Mouse (Mus musculus): ENCODE data around the gene Ipo4. TPM values are rescaled to one million over a fixed set of nuclear protein-coding genes. Genes with fewer than 3 reads are reported as not detected.

The Ipo4 gene
- polyA plus RNA-seq (2015; fragmentation: Nextera tagmentation; extraction: Ambion mirVana) = 72.5 and 78.7 TPM in 2 replicates

GRCm38 (mm10) chr14:55635523-55636007, at the start of gene Ipo4:
TSS of gene Ipo4 (minus strand) at chr14:55635957.
- H3K27me3 ChIP-seq (ENCODE audit: control insufficient read depth, insufficient read depth, low read depth, low read length) = no peaks in the 10 kb centered on the region
- 1% methylated on average over 33 of the region's 33 CpGs for WGBS
- H3K4me1 ChIP-seq (replicated peaks; ENCODE audit: control insufficient read depth, insufficient read depth, low read length) = peaks cover 5% of the 10 kb centered on the region; the same call in 1 of the 2 replicates
- no peaks in the 10 kb centered on the region for H3K9me3 ChIP-seq (ENCODE audit: control insufficient read depth, low read length)
- ATAC-seq (ENCODE audit: low read depth) = peak; percentile 94
- H3K4me2 ChIP-seq (ENCODE audit: low read depth, low read length) = peak within 1 kb of the TSS; percentile 86
- H3K36me3 ChIP-seq (ENCODE audit: control insufficient read depth, insufficient read depth, low read length) = peaks cover 58% of the 10 kb centered on the region
- H3K9ac ChIP-seq (ENCODE audit: low read length) = peak within 1 kb of the TSS; percentile 76
- peak within 1 kb of the TSS; percentile 69 for H3K4me3 ChIP-seq (ENCODE audit: low read length)
- H3K27ac ChIP-seq (ENCODE audit: low read length) = peak within 1 kb of the TSS; percentile 69

- Histone ChIP-seq H3K27ac (ENCODE audit: low read length) (peak overlapping the region; percentile 90), H3K4me2 (ENCODE audit: low read depth, low read length) (peak overlapping the region; percentile 74), H3K36me3 (ENCODE audit: control insufficient read depth, insufficient read depth, low read length) (peaks cover 19% of the 10 kb centered on the region), H3K9ac (ENCODE audit: low read length) (peak overlapping the region; percentile 78), H3K27me3 (ENCODE audit: control insufficient read depth, insufficient read depth, low read depth, low read length) (no peaks in the 10 kb centered on the region), H3K9me3 (ENCODE audit: control insufficient read depth, low read length) (no peaks in the 10 kb centered on the region), H3K4me3 (ENCODE audit: low read length) (peak overlapping the region; percentile 78), H3K4me1 (replicated peaks; ENCODE audit: control insufficient read depth, insufficient read depth, low read length) (peaks cover 10% of the 10 kb centered on the region)
- 10% methylated on average over 3 of the region's 3 CpGs for WGBS
- peak; percentile 23 for ATAC-seq (ENCODE audit: low read depth)
These were observed 46.3 kb upstream of the Ipo4 start for GRCm38 (mm10) chr14:55682118-55682493.

GRCm38 (mm10) chr14:55681160-55682117, 45.7 kb upstream of the Ipo4 start, which contains the start of gene Tinf2:
TSS of gene Tinf2 (minus strand) at chr14:55681820.
- Histone ChIP-seq H3K36me3 (ENCODE audit: control insufficient read depth, insufficient read depth, low read length) (peaks cover 23% of the 10 kb centered on the region), H3K27me3 (ENCODE audit: control insufficient read depth, insufficient read depth, low read depth, low read length) (no peaks in the 10 kb centered on the region), H3K4me3 (ENCODE audit: low read length) (peak within 1 kb of the TSS; percentile 78), H3K4me2 (ENCODE audit: low read depth, low read length) (peak within 1 kb of the TSS; percentile 74), H3K27ac (ENCODE audit: low read length) (peak within 1 kb of the TSS; percentile 90), H3K9me3 (ENCODE audit: control insufficient read depth, low read length) (no peaks in the 10 kb centered on the region), H3K4me1 (replicated peaks; ENCODE audit: control insufficient read depth, insufficient read depth, low read length) (peaks cover 10% of the 10 kb centered on the region), H3K9ac (ENCODE audit: low read length) (peak within 1 kb of the TSS; percentile 78)
- under 1% methylated on average over 65 of the region's 66 CpGs for WGBS
- ATAC-seq (ENCODE audit: low read depth) = peak; percentile 98

- 80% methylated on average over 4 of the region's 4 CpGs for WGBS
- Histone ChIP-seq H3K4me2 (ENCODE audit: low read depth, low read length) (no peak overlapping the region), H3K36me3 (ENCODE audit: control insufficient read depth, insufficient read depth, low read length) (peaks cover 38% of the 10 kb centered on the region), H3K9me3 (ENCODE audit: control insufficient read depth, low read length) (no peaks in the 10 kb centered on the region), H3K4me3 (ENCODE audit: low read length) (no peak overlapping the region), H3K9ac (ENCODE audit: low read length) (no peak overlapping the region), H3K27me3 (ENCODE audit: control insufficient read depth, insufficient read depth, low read depth, low read length) (no peaks in the 10 kb centered on the region), H3K27ac (ENCODE audit: low read length) (no peak overlapping the region), H3K4me1 (replicated peaks; ENCODE audit: control insufficient read depth, insufficient read depth, low read length) (peaks cover 14% of the 10 kb centered on the region)
- no peak for ATAC-seq (ENCODE audit: low read depth)
These were observed 41.9 kb upstream of the Ipo4 start for GRCm38 (mm10) chr14:55677615-55678014.

- peak overlapping the region; percentile 97 for H3K4me3 ChIP-seq (ENCODE audit: low read length)
- H3K9ac ChIP-seq (ENCODE audit: low read length) = peak overlapping the region; percentile 89
- no peaks in the 10 kb centered on the region for H3K9me3 ChIP-seq (ENCODE audit: control insufficient read depth, low read length)
- 68% methylated on average over 7 of the region's 7 CpGs for WGBS
- peak overlapping the region; percentile 93 for H3K27ac ChIP-seq (ENCODE audit: low read length)
- H3K4me2 ChIP-seq (ENCODE audit: low read depth, low read length) = peak overlapping the region; percentile 93
- H3K27me3 ChIP-seq (ENCODE audit: control insufficient read depth, insufficient read depth, low read depth, low read length) = no peaks in the 10 kb centered on the region
- peaks cover 10% of the 10 kb centered on the region for H3K4me1 ChIP-seq (replicated peaks; ENCODE audit: control insufficient read depth, insufficient read depth, low read length)
- peaks cover 24% of the 10 kb centered on the region for H3K36me3 ChIP-seq (ENCODE audit: control insufficient read depth, insufficient read depth, low read length)
- no peak for ATAC-seq (ENCODE audit: low read depth)
These were observed 36.9 kb upstream of the Ipo4 start for GRCm38 (mm10) chr14:55672741-55673060.

GRCm38 (mm10) chr14:55671833-55672740, 36.3 kb upstream of the Ipo4 start, which contains the start of the genes Gmpr2 and Nedd8:
TSS of gene Gmpr2 (plus strand) at chr14:55671941.
TSS of gene Nedd8 (minus strand) at chr14:55672124.
- Histone ChIP-seq H3K4me3 (ENCODE audit: low read length) (peak within 1 kb of the TSS; percentile 97), H3K9me3 (ENCODE audit: control insufficient read depth, low read length) (no peaks in the 10 kb centered on the region), H3K4me2 (ENCODE audit: low read depth, low read length) (peak within 1 kb of the TSS; percentile 93), H3K27me3 (ENCODE audit: control insufficient read depth, insufficient read depth, low read depth, low read length) (no peaks in the 10 kb centered on the region), H3K27ac (ENCODE audit: low read length) (peak within 1 kb of the TSS; percentile 93), H3K36me3 (ENCODE audit: control insufficient read depth, insufficient read depth, low read length) (peaks cover 19% of the 10 kb centered on the region), H3K4me1 (replicated peaks; ENCODE audit: control insufficient read depth, insufficient read depth, low read length) (peaks cover 10% of the 10 kb centered on the region), H3K9ac (ENCODE audit: low read length) (peak within 1 kb of the TSS; percentile 89)
- under 1% methylated on average over 38 of the region's 38 CpGs for whole genome bisulfite sequencing
- ATAC-seq (ENCODE audit: low read depth) = peak; percentile 99

- peak overlapping the region; percentile 93 for H3K4me2 ChIP-seq (ENCODE audit: low read depth, low read length)
- ATAC-seq (ENCODE audit: low read depth) = peak; percentile 50
- peak overlapping the region; percentile 93 for H3K27ac ChIP-seq (ENCODE audit: low read length)
- H3K27me3 ChIP-seq (ENCODE audit: control insufficient read depth, insufficient read depth, low read depth, low read length) = no peaks in the 10 kb centered on the region
- H3K9ac ChIP-seq (ENCODE audit: low read length) = peak overlapping the region; percentile 89
- peaks cover 10% of the 10 kb centered on the region for H3K4me1 ChIP-seq (replicated peaks; ENCODE audit: control insufficient read depth, insufficient read depth, low read length)
- no peaks in the 10 kb centered on the region for H3K9me3 ChIP-seq (ENCODE audit: control insufficient read depth, low read length)
- H3K36me3 ChIP-seq (ENCODE audit: control insufficient read depth, insufficient read depth, low read length) = peaks cover 16% of the 10 kb centered on the region; the same call in 1 of the 2 replicates
- WGBS = under 1% methylated on average over 12 of the region's 12 CpGs
- H3K4me3 ChIP-seq (ENCODE audit: low read length) = peak overlapping the region; percentile 97
These were observed 35.7 kb upstream of the Ipo4 start for GRCm38 (mm10) chr14:55671486-55671832.

- Histone ChIP-seq H3K36me3 (ENCODE audit: control insufficient read depth, insufficient read depth, low read length) (peaks cover 19% of the 10 kb centered on the region), H3K4me2 (ENCODE audit: low read depth, low read length) (peak overlapping the region; percentile 61), H3K27ac (ENCODE audit: low read length) (0 out of 2 replicates have a peak overlapping the region, but pooled peaks have one; percentile 9), H3K9me3 (ENCODE audit: control insufficient read depth, low read length) (no peaks in the 10 kb centered on the region), H3K4me1 (replicated peaks; ENCODE audit: control insufficient read depth, insufficient read depth, low read length) (peaks cover 11% of the 10 kb centered on the region), H3K9ac (ENCODE audit: low read length) (peak overlapping the region; percentile 70), H3K4me3 (ENCODE audit: low read length) (peak overlapping the region; percentile 75), H3K27me3 (ENCODE audit: control insufficient read depth, insufficient read depth, low read depth, low read length) (no peaks in the 10 kb centered on the region)
- peak; percentile 5; the same call in 1 of the 2 replicates for ATAC-seq (ENCODE audit: low read depth)
- WGBS = 46% methylated on average over 2 of the region's 2 CpGs
These were observed 24.9 kb upstream of the Ipo4 start for GRCm38 (mm10) chr14:55660636-55661035.
